Comparison of ENCODE assay signal across 1 mouse cellular context in genomic region chr14:54471467-54471866, GRCm38 (mm10).
TF ChIP-seq lines count a peak whose summit lies in the region.

No protein-coding gene starts in this region.

TF ChIP-seq in MEL, 35 proteins besides CTCF, POLR2A, EP300 and RAD21:
- peak; percentile 63 for TF ChIP-seq GATA1 (IDR thresholded peaks at IDR 0.05; ENCODE audit: low read depth, low read length)
- no peak for TF ChIP-seq MYB (IDR thresholded peaks at IDR 0.05; ENCODE audit: low read depth, low read length)
- TF ChIP-seq RCOR1 (IDR thresholded peaks at IDR 0.05; ENCODE audit: low read depth, low read length), result peak; percentile 47; the same call in 1 of the 2 replicates
- no peak for TF ChIP-seq JUND (IDR thresholded peaks at IDR 0.05; ENCODE audit: low read depth, low read length)
- no peak for TF ChIP-seq HCFC1 (IDR thresholded peaks at IDR 0.05; ENCODE audit: low read depth, low read length)
- no peak for TF ChIP-seq ZNF384 (IDR thresholded peaks at IDR 0.05; ENCODE audit: low read depth, low read length)
- no peak for TF ChIP-seq MYC (IDR thresholded peaks at IDR 0.05; ENCODE audit: low read depth, low read length)
- no peak for TF ChIP-seq KAT2A (conservative IDR thresholded peaks at IDR 0.05; ENCODE audit: low read depth, low read length)
- no peak for TF ChIP-seq POLR2AphosphoS5 (IDR thresholded peaks at IDR 0.05; ENCODE audit: borderline replicate concordance, low read depth, low read length)
- TF ChIP-seq TCF12 (IDR thresholded peaks at IDR 0.05; ENCODE audit: low read depth, low read length), result peak; percentile 63
- TF ChIP-seq NRF1 (IDR thresholded peaks at IDR 0.05; ENCODE audit: insufficient read depth, low read depth, low read length, poor library complexity, severe bottlenecking), result no peak
- peak; percentile 37 for TF ChIP-seq TAL1 (IDR thresholded peaks at IDR 0.05; ENCODE audit: low read length)
- no peak for TF ChIP-seq SIN3A (IDR thresholded peaks at IDR 0.05; ENCODE audit: low read length)
- TF ChIP-seq E2F4 (IDR thresholded peaks at IDR 0.05; ENCODE audit: borderline replicate concordance, low read depth, low read length), result no peak
- TF ChIP-seq BHLHE40 (IDR thresholded peaks at IDR 0.05; ENCODE audit: borderline replicate concordance, low read depth, low read length), result no peak
- TF ChIP-seq CHD1 (IDR thresholded peaks at IDR 0.05; ENCODE audit: low read depth, low read length), result no peak
- TF ChIP-seq ZC3H11A (IDR thresholded peaks at IDR 0.05; ENCODE audit: low read depth, low read length), result no peak
- no peak for TF ChIP-seq ELF1 (IDR thresholded peaks at IDR 0.05; ENCODE audit: low read depth, low read length)
- TF ChIP-seq ZKSCAN1 (IDR thresholded peaks at IDR 0.05; ENCODE audit: low read depth, low read length), result no peak
- TF ChIP-seq CHD2 (IDR thresholded peaks at IDR 0.05; ENCODE audit: low read length), result no peak
TF ChIP-seq in MEL: peak in this region for 4.
